Mouse (Mus musculus) C2C12 (cell line): ENCODE results near the gene Mien1. TPM values are rescaled to one million over a fixed set of nuclear protein-coding genes. Genes with fewer than 3 reads are reported as not detected.

Source experiments
- H3K27me3 ChIP-seq: one replicate; pipeline ENCODE4 v1.6.1; 2011; ENCODE audit not compliant: control insufficient read depth, insufficient read depth, insufficient read length
- H3K36me3 ChIP-seq: one replicate; pipeline ENCODE4 v1.6.1; 2011; ENCODE audit not compliant: control insufficient read depth, insufficient read depth
- H3K4me3 ChIP-seq: one replicate; pipeline ENCODE4 v1.5.1; 2011; ENCODE audit warnings: mild to moderate bottlenecking, control low read depth; ENCODE audit not compliant: poor library complexity, insufficient read depth, severe bottlenecking
- H3K79me2 ChIP-seq: one replicate; pipeline ENCODE4 v1.6.1; 2011; ENCODE audit not compliant: control insufficient read depth, insufficient read depth
- H3K79me3 ChIP-seq: one replicate; pipeline ENCODE4 v1.6.1; 2011; ENCODE audit warnings: low read depth, control low read depth
- H3ac ChIP-seq: one replicate; pipeline ENCODE3; 2011; ENCODE audit warnings: low read depth; ENCODE audit not compliant: control insufficient read depth, insufficient read length
- CEBPB ChIP-seq: IDR thresholded peaks from one replicate; pipeline ENCODE4 v1.6.1; 2011; ENCODE audit warnings: low read depth, mild to moderate bottlenecking, control low read depth, moderate library complexity
- CTCF ChIP-seq: IDR thresholded peaks from one replicate; pipeline ENCODE4 v1.5.1; 2011; ENCODE audit not compliant: control insufficient read depth, insufficient read depth, insufficient read length
- FOSL1 ChIP-seq: IDR thresholded peaks from one replicate; pipeline ENCODE4 v1.8.0; 2011; ENCODE audit warnings: mild to moderate bottlenecking, low read length; ENCODE audit not compliant: poor library complexity, insufficient read depth, severe bottlenecking
- MAX ChIP-seq: IDR thresholded peaks from one replicate; pipeline ENCODE4 v1.6.1; 2011; ENCODE audit warnings: mild to moderate bottlenecking, control low read depth
- MYOD1 ChIP-seq: IDR thresholded peaks from one replicate; pipeline ENCODE4 v1.6.1; 2011; ENCODE audit warnings: low read depth; ENCODE audit not compliant: control insufficient read depth, insufficient read length
- MYOG ChIP-seq: IDR thresholded peaks from one replicate; pipeline ENCODE4 v1.6.1; 2011; ENCODE audit not compliant: control insufficient read depth, insufficient read length; ENCODE audit errors: extremely low read depth
- USF1 ChIP-seq: IDR thresholded peaks from one replicate; pipeline ENCODE4 v1.6.1; 2011; ENCODE audit warnings: low read depth, mild to moderate bottlenecking, control low read depth, moderate library complexity
- polyA plus RNA-seq: library from polyadenylated mRNA; unstranded; fragments of >200 nt; fragmentation: generic; extraction: Trizol; gene quantifications from one replicate; pipeline ENCODE4 v1.2.1, GENCODE M21; 2012; ENCODE audit warnings: missing spikeins

Mien1 gene
- polyA plus RNA-seq, 1 experiment, result 73.7 TPM

DNA sequence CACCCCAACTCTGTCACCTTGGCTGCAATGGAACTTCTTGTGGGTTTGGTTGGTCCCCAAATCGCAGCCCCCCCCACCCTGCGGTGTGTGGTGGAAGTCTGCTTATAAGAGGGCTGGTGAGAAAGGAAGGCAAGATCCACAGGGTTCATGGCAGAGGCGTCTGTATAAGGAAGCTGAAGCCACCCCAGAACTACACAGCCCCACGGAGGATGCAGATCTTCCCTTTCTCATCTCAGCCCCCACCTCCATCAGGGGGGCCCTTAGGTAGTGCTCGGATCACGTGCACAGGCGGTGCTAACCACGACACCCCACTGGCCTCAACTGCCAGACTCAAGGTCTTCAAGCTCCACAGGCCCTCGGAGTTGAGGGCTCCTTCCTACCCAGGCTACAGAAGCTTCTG lies 25.1 kb upstream of the Mien1 start:
- no peak overlapping the region for H3ac ChIP-seq
- H3K79me3 ChIP-seq, result no peaks in the 10 kb centered on the region
- H3K79me2 ChIP-seq, result no peaks in the 10 kb centered on the region
- no peaks in the 10 kb centered on the region for H3K36me3 ChIP-seq
- peaks cover 73% of the 10 kb centered on the region for H3K27me3 ChIP-seq
- TF ChIP-seq MYOD1 (no peak), CEBPB (no peak), FOSL1 (no peak), MYOG (no peak), USF1 (no peak), CTCF (no peak), MAX (no peak)
- no peak overlapping the region for H3K4me3 ChIP-seq

GRCm38 (mm10) chr11:98462255-98462654 lies 23.5 kb upstream of the Mien1 start:
- Histone ChIP-seq H3K79me3 (no peaks in the 10 kb centered on the region), H3K79me2 (no peaks in the 10 kb centered on the region), H3ac (no peak overlapping the region), H3K36me3 (no peaks in the 10 kb centered on the region), H3K27me3 (peaks cover 68% of the 10 kb centered on the region), H3K4me3 (no peak overlapping the region)
- TF ChIP-seq CTCF (no peak), USF1 (no peak)

GRCm38 (mm10) chr11:98461109-98461720 lies 22.4 kb upstream of the Mien1 start:
- H3K36me3 ChIP-seq, result no peaks in the 10 kb centered on the region
- TF ChIP-seq CEBPB (no peak), MYOG (no peak), USF1 (no peak), FOSL1 (no peak), MYOD1 (no peak), CTCF (no peak), MAX (no peak)
- peaks cover 58% of the 10 kb centered on the region for H3K27me3 ChIP-seq
- no peaks in the 10 kb centered on the region for H3K79me2 ChIP-seq
- no peak overlapping the region for H3K4me3 ChIP-seq
- no peak overlapping the region for H3ac ChIP-seq
- H3K79me3 ChIP-seq, result no peaks in the 10 kb centered on the region

DNA sequence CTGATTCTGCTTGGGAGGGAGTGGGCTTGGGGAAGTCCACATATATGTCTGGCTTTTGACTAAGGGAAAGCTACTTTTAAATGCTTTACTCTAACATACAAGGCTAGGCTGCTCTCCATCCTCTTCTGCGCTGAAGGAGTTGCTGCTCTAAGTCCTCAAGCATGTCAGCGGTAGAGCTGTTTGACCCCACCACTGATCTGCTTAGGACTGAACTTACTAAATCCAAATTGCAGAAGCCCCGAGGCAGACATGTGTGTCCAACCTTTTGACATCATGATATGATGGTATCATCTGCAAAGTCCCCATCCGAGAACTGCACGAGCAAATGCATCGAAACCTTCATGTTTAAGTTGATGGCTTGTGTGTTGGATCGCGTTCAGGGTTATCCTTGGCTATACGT lies 21.1 kb upstream of the Mien1 start:
- H3K4me3 ChIP-seq, result no peak overlapping the region
- peaks cover 52% of the 10 kb centered on the region for H3K27me3 ChIP-seq
- H3K79me3 ChIP-seq, result no peaks in the 10 kb centered on the region
- no peaks in the 10 kb centered on the region for H3K36me3 ChIP-seq
- H3ac ChIP-seq, result no peak overlapping the region
- H3K79me2 ChIP-seq, result no peaks in the 10 kb centered on the region
- TF ChIP-seq FOSL1, result no peak
- no peak for TF ChIP-seq MYOD1
- TF ChIP-seq MYOG, result no peak
- TF ChIP-seq CEBPB, result no peak
- no peak for TF ChIP-seq USF1
- TF ChIP-seq MAX, result no peak
- TF ChIP-seq CTCF, result no peak

DNA sequence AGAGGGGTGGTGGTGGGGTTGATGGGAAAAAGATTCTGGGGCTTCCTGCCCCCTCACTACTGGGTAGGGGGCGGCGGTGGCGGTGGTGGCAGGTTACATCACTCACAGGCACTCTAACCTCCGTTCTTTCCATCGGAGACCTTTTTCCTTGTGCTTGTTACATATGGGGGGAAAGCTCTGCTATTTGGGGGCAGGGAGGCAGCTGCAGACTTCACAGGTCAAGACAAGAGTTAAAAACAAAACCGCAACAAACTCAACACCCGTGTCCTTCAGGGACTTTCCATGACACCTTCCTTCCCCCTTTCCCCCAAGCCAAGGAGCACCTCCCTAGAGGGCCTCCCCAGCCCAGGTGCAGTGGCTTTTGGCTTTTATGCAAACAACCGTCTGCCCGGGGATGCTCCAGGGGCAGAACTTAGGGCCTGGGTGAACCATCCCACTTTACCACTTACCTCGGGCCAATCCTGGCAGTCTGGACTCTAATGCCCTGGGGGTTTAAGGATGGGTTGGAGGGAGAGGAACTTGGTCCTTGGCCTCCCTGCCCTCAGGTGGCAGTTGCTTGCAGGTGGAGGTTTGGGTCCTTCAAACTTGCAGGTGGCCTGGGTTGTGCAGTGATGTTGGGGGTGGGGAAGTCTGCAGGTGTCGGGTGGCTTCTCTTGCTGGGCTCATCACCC lies 20.4 kb upstream of the Mien1 start:
- peaks cover 52% of the 10 kb centered on the region for H3K27me3 ChIP-seq
- no peak overlapping the region for H3ac ChIP-seq
- H3K36me3 ChIP-seq, result no peaks in the 10 kb centered on the region
- H3K79me2 ChIP-seq, result no peaks in the 10 kb centered on the region
- no peak for TF ChIP-seq FOSL1
- TF ChIP-seq MYOG, result no peak
- TF ChIP-seq MYOD1, result no peak
- TF ChIP-seq USF1, result no peak
- no peak for TF ChIP-seq CTCF
- no peak for TF ChIP-seq MAX
- no peak for TF ChIP-seq CEBPB
- H3K79me3 ChIP-seq, result no peaks in the 10 kb centered on the region
- no peak overlapping the region for H3K4me3 ChIP-seq

- no peaks in the 10 kb centered on the region for H3K79me3 ChIP-seq
- TF ChIP-seq MYOD1 (no peak), MYOG (no peak), FOSL1 (no peak), CEBPB (no peak), CTCF (no peak), MAX (no peak), USF1 (no peak)
- H3K36me3 ChIP-seq, result no peaks in the 10 kb centered on the region
- H3K27me3 ChIP-seq, result peaks cover 52% of the 10 kb centered on the region
- no peaks in the 10 kb centered on the region for H3K79me2 ChIP-seq
- H3ac ChIP-seq, result no peak overlapping the region
- H3K4me3 ChIP-seq, result peak overlapping the region; percentile 25
These were observed 19.6 kb upstream of the Mien1 start for GRCm38 (mm10) chr11:98458121-98458990.
